Mouse (Mus musculus): ENCODE measurements at regions not wholly inside any gene's neighbourhood (a gene's known extent, or its start where the extent isn't known, plus 50 kb on each side); places are given as distances from the start of the nearest gene placed in this dataset.
A peak's percentile ranks its signal among the peaks of the same experiment; 100 is the strongest.

DNA sequence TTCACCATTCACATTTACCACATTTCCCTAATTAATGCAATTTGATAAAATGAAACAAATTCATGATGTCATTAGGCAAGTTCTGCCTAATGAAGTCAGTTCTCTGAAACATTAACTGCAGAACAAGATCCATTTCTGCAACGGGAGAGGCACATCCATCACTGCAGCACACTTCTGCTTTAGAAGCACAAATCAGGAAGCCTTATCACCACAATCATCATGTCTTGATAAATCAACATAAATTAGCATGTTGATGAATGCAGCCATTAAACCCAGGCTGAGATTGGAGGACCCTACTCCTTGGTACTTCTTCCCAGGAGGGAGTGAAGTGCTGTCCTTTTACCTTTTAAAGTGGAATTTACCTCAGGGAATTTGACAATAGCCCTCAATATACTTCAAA, 1195.4 kb downstream of the Defb40 start:
- no peak for DNase-seq

DNA sequence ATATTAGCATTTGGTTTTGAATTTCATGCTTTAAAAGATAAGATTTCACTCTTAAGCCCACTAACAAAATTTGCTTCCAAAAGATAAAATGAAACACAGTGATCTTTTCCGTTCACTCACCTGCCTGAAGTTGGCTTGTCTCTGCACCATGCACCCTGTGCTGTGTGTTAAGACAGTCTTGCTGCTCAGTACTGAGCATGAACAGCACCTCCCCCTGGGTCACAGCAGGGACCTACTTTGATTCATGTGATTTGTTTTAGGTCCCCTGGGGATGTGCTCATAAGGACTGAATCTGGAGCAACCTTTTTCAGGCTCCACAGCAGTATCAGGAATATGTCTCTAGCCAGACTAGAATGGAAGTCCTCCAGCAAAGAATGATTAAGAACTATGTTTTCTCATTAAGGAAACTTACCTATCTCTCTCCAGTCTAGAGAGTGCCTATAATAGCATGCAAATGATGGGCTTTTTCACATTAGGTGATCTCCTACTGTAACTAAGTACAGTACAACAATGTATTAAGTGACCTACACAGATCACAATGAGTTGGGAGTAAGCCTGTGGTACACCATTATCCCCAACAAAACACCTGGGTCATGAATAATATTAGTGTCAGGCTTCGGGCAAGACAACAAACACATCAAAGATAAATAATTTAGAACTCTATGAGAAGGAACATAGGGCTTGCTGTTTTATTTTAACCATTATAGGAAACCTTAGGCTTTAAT, 1196.3 kb downstream of the Defb40 start:
- DNase-seq = no peak

DNA sequence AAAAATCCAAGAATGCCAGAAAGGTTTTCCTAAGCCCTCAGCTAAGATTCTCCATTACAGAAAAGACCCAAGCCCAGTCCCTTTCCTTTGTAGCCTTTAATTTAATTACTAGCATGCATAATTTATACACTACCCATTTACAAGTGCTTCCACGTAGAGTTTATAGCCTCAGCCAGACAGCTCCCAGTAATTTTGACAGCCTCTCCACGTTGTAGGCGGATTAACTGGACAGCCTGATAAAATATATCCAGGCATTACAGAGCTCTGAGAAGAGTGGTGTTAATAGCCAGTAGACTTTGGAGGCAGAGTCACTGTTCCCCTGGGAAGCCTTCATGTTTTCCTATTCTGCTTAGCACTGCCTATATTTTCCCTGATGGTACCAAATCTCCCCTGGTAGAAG, 1202.6 kb downstream of the Defb40 start:
- DNase-seq = no peak

DNA sequence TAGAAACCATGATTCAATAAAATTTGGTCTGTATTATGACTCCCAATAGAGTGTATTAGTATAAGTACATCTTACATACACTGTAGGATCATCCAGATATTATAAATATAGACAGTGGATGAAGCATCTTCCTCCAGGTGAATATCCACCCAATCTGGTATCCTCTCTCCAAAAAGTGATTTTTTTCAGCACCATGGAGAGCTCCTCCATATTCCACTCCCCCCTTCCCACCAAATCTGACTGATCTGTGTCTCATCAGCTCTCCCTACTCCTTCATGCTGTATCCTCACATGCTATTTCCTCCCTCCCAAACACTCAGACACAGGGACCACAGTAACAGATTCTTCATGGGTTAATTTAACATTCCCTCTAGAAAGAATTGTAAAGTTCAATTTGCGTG, 1204.7 kb downstream of the Defb40 start:
- no peak for DNase-seq

DNA sequence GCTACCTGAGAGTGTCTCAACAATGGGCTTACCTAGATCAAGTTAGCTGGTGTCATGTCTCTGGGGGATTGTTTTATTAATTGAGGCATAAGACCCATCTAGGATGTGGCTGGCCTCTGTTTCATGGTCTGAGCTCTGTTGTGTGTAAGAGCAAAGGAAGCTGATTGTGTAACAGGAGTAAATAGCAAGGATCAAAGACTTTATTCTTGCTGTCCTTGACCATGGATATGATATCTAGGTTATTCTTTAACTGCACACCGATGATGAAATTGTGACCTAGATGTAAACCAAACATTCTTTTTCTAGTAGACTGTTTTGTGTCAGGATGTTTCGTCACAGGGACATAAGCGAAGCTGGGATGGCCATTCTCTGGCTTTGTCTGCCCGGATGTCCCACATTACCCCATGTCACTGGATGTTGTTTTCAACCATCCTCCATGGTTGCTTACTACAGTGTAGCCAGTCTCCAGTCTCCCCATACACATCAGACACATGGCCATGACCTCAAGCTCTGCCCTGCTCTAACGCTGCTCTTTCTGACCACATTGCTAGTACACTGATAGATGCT, 1210.5 kb downstream of the Defb40 start:
- no peak for DNase-seq

DNA sequence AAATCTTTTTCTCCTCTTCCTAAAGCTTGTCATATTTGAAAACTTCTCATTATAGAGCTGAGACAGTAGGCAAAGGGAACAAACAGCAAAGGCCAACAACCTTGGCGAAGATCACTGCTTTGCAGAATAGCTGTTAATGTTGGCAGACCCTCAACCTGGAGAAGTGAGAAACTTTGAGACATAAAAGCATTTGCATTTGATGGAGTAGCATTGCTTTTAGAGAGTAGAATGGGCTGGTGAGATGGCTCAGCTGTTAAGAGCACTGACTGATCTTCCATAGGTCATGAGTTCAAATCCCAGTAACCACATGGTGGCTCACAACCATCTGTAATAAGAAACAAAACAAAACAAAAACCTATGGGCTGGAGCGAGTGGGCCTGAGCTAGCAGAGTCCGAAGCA, 1253.4 kb downstream of the Defb40 start:
- no peak for DNase-seq

DNA sequence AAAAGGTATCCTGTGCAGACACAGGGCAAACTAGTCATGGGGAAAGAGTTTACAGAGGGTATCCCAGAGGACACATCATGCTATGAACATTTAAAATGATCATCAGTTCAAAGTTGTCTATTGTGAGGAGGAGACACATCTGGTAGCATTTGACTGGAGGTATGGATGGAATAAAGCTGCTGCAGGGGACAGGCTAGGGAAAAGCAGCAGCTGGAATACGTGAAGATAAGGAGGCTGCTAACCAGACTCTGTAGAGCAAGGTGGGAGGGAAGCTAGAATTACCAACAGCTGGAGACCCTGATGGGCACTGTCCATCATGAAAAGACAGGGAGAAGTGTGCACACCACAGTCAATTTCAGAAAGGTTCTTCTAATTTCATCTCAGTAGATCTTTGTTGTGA, 1268.9 kb downstream of the Defb40 start:
- DNase-seq = no peak

DNA sequence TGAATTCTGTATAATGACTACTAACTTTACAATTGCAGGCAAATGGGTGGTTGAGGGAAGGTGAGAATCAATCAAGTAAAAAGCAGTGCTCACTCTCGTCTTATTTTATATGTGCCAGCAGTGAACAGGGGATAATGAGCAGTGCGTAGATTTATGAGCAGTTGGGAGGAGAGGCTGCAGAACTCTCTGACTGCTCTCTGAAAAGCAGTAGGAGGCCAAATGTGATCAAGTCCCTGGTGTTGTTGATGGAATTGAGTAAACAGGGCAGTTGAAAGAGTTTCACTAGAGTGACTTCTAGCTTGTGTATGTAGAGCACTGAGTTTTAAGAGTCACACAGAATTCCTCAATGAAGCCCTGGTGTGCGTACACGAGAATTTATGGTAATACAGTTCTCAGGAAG, 1269.6 kb downstream of the Defb40 start:
- DNase-seq = no peak

DNA sequence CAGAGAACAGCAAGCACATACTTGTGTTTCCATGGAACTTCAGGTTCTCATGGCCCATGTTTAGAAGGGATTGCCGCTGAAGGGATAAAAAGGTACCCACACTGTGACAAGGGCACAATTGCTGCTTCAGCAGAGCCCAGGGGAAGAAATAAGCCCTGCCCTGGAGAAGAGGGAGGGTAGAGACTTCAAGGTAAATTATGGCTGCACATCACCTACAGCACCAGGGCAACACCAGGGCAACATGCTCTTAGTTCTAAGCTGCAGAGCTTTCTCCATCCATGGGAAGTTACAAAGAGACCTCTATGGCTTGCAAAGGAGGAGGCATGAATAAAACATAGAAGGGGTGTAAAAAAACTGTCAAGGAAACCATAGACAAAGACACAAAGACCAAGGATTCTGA, 1273.8 kb downstream of the Defb40 start:
- DNase-seq = no peak

DNA sequence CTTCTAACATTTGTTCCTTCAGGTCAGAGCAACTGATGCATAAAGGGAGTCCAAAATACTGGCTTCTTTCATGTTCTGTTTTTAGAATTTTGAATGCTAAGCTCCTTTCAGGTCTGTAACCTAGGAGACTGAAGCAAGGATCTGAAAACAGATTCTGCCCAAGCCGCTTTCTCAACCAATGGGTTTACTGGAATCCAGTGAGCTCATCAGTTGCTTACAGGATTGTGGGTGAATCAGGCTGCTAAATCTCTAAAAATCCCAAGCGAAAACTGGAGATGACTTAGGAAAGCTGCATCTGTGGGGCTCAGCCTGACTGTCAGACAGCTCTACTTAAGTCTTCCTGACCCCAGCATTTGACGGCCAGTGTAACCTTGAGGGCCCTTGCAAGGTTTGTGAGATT, 1277.7 kb downstream of the Defb40 start:
- DNase-seq = peak in 1 of 2 experiments; percentile 1

DNA sequence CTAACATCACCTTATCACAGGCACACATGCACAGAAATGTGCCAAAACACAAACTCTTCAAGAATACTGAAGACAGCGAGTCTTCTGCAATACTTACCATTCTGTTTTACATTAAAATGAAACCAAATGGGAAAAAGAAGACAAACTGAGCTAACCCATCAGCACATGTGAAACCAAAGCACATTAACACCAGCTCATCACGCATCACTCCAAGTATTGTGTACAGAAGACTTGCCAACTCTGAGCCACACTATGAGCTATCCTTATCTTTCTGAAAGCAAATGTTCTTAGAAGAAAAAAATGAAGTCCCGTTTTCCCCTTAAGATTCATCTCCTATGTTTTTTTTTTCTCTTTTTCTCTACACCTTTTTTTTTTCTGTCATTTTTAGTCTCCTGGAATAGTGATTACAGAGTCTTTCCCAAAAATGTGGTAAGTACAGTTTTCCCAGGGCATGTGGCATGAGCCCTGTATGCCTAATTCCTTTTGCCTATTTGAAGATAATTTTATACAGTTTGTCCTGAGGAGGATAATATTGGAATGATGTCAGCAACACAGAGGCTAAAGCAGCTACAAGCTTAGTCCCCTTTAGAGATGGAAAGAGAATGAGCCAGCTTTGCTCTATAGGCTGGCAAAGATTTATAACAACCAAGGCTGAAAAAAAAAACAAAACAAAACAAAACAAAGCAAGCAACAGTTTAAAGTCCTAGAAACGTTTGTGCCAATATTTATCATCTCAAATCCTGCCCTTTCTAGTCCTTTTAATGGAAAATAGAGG, 1287.8 kb downstream of the Defb40 start:
- DNase-seq = no peak

DNA sequence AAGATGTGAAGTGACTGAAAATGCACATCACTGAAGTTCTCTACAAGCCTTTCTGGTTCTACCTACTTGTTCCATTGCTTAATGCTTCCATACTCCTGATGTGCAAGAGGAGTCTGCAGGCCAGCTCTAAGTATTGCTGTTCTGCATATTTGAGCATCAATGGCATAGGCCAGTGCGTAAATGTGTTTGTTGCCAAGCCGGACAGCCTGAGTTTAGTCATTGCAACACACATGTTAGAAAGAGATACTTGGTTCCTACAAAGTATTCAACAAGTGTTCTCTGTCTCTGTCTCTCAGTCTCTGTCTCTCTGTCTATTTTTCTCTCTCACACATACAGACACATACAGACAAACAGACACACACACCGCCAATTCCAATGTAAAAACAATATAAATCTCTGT, 1288.4 kb downstream of the Defb40 start:
- no peak for DNase-seq

DNA sequence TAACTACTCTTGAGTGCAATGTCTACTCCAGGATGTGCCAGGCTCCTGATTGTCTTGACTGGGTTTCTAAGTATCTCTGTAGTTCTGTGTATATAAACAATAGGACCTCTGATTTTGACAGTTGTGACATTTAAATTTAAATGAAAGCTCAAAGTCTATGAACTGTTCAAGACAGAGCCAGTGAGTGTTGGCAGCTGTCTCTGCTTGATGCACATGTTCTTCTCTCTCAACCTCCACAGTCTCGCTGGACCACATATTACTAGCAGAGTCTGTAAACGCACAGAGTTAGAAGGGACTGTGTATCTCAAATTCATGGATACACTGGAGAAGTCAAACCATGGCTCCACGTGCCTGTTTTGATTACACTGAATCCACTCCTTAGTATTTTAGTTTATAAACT, 1291.0 kb downstream of the Defb40 start:
- DNase-seq = no peak

DNA sequence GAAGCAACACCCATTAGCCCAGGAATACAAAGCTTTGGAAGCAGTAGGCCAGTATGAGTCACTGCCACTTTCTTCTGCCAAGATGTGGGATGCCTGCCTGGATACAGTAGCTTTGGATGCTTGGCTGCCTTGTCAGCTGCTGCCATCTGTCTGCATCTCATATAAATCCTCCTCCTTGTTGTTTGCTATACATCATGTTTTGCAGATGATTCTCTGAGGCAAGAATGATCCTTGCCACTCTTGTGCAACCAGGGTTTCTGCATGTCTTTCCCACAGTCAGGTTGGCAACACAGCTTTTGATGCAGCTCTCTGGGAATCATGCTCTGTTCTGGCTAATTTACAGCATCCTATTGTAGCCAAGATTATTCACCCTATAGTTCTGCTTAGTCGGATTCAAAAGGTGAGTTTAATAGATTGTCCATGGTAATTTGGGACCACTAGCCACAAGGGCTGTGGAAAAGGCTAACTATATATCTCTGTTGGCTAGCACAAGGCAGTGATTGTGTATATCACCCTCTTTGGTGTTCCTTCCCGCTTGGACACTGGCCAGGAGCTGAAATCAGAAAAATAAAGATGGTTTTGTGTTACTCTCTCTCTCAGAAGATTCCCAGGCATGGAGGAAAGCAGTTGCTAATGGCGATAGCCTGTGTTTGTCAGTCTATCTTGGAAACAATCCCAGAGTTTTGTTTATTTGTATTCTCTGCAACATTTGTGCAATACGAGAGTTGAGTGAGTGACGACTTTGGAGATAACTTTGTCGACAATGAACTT, 1313.5 kb downstream of the Defb40 start:
- DNase-seq = no peak

DNA sequence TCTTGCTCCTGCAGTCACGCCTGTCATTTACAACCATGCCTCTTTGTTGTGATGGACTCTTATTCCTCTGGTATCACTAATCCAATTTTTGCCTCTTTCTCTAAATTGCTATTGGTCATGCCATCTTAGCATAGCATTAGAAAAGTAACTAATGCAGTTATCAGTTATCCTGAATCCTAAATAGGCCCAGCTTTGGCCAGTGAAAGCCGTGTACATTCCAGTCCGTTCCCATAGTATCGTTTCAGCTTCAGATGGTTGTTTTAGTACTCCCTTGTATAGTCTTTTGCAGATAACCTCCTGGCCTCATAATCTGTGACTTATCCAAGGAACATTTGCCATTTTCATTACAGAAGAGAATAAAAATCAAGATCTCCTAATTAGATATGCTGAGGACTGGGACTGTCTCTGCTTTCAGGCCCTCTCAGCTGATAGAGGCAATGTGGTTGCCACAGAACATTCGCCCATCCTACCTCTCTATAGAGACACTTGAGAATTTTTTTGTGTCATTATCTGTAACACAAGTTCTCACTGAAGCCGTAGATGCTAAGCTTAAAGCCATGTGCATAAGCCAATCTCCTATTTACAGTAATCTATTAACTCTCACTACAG, 1318.2 kb downstream of the Defb40 start:
- no peak for DNase-seq

DNA sequence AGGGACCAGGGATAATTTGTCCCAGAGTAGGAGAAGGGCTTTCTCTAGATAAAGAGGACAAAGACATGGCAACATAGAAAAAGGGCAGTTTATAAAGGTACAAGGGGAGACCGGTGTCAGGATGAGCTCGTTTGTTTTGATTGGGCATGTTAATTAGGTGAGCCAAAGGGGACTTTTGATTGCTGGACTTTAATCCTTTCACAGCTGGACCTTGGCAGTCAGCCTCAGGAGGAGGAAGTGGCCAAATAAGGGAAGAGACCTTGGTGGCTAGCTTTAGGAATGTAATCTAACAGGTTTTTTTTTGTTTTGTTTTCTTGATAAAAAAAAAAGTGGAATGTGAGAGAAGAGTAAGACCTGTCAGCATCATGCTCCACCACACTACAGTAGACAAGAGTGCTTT, 1324.3 kb downstream of the Defb40 start:
- peak; percentile 1 to 20 for DNase-seq

DNA sequence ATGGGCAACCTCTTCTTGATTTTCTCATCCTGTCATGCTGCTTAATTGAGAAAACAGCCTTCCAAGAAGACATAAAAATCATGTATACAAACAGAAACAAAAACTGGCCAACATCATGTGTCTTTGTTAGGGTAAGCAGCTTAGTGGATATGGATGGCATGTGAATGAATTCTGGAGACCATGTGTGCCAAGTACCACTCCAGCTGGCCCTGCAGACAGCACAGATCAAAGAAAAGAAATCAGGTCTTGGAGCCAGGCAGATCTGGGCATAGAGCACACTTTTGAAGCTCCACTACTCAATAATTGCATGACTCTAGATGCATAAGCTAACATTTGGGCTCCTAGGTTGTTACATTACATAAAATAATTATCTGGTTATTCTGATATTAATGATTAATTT, 1330.5 kb downstream of the Defb40 start:
- DNase-seq = no peak

DNA sequence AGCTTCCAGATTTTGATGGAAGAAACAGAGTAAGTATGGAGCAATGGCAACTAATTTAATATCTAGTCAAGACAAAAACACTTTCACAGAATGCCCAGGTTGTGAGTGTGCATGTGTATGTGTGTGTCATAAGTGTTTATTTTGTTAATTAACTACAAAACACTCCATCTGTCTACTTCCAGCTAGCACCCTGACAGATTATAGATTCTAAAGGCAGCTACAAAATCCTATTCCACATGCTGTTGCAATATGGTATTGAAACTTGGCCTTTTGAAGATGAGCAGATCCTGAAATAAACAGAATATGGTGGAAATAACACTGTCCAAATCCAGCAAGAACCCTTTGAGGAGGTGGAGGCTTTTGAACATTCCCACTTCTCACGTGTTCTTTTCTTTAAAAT, 1356.9 kb downstream of the Defb40 start:
- DNase-seq = no peak

DNA sequence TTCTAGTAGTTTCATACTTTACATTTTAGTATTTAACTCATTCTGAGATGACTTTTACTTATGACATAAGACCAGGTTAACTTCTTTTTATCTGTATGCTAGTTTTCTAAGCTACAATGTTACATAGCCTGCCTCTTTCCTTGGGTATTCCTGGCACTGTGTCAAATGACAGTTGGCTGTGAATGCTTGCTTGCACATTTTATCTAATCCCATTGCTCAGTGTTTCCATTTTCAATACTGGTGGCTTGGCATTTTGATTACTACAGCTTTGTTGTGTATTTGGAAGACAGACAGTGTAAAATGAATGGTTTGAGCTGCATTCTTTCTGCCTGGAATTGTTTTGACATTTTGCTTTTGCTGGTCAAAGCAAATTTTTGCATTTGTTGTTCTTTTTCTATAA, 1359.2 kb downstream of the Defb40 start:
- DNase-seq = no peak

DNA sequence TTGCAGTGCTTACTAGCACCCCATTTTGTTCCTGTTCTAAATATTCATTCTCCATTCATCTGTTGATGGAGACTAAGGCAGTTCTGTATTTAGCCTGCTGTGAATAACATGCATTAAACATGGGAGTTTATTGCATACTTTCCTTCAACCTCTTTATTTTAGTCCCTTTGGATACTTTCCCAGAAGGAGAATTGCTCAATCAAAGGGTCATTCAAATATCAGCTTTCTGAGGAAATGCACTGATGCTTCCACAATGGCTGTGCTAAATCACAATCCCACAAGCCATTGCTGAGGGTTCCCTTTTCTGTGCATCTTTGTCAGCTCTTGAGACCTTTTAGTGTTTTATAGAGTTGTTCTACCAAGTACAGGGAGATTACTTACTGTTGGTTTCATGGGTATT, 1359.9 kb downstream of the Defb40 start:
- no peak for DNase-seq

DNA sequence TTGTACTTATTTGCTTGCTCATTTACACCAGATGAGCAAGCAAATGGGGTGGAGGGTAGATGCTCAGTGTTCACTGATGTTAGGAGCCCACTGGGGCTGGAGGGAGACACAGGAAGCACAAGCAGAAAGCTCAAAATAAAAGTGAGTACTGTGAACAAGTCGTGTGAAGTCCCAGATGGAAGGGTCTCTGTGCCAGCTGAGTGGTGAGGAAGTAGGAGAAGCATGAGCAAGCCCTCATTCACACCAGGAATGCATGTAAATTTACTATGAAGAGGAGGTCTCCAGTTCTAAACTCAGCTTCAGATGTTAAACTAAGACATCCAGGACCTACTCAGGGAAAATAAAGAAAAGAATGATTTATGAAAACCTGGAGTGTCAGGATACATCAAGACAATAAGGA, 1375.2 kb downstream of the Defb40 start:
- DNase-seq = no peak

DNA sequence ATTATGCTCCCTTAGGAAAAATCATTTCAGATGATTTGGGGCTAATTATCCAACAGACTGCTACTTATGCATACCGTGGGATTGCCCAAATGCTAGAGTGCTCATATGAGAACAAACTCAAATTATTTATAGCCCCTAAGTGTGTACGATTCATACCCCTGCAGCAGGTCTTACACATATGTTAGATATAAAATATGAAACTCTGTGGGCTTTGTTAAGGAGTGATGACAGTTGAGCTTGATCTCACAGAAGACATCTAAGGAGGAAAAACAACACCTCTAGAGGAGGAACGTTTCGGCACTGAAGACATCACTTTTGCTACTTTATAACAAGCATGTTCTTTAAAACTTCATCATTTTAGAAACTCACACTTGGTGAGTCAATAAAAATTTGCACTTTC, 1379.3 kb downstream of the Defb40 start:
- no peak for DNase-seq

DNA sequence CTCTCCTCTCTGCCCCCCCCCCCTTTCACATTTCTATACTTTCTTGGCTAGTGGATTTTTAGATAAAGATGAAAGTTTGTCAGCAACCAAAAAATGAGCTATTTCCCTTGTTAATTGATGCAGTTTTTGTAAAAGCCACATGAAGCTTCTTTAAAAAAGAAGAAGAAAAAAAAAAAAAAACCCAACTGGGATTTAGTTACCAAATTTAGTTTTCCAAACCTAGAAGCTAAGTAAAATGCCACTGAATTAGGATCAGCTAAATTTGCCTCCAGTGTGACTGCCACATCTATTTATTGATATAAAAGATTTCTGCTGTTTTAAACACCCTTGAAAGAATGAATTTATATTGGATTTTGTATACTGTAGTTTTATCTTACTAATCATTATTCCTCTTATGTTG, 1381.5 kb downstream of the Defb40 start:
- no peak for DNase-seq

All from kidney, postnatal 4 days (tissue).